Mouse (Mus musculus) myocyte (in vitro differentiated cells): ENCODE measurements around the gene Smyd3. TPM values are rescaled to one million over a fixed set of nuclear protein-coding genes. Genes with fewer than 3 reads are reported as not detected.

Source experiments
- H3K27me3 ChIP-seq: one replicate; pipeline ENCODE4 v1.6.1; 2011; ENCODE audit not compliant: control insufficient read depth, insufficient read depth, insufficient read length
- H3K36me3 ChIP-seq: one replicate; pipeline ENCODE4 v1.6.1; 2011; ENCODE audit not compliant: control insufficient read depth, insufficient read depth
- H3K4me2 ChIP-seq: one replicate; pipeline ENCODE4 v1.6.1; 2011; ENCODE audit warnings: low read depth, control low read depth
- H3K4me3 ChIP-seq: one replicate; pipeline ENCODE4 v1.5.1; 2011; ENCODE audit warnings: mild to moderate bottlenecking, control low read depth, moderate library complexity
- H3K79me2 ChIP-seq: one replicate; pipeline ENCODE4 v1.6.1; 2011; ENCODE audit not compliant: control insufficient read depth, insufficient read depth
- H3ac ChIP-seq: one replicate; pipeline ENCODE4 v1.6.1; 2011; ENCODE audit not compliant: control insufficient read depth, insufficient read length
- CEBPB ChIP-seq: IDR thresholded peaks from 2 replicates; pipeline ENCODE4 v1.6.1; 2011; ENCODE audit warnings: mild to moderate bottlenecking, moderate library complexity; ENCODE audit not compliant: poor library complexity, insufficient read depth, severe bottlenecking
- E2F4 ChIP-seq: IDR thresholded peaks from one replicate; pipeline ENCODE4 v1.6.1; 2011; ENCODE audit warnings: mild to moderate bottlenecking, control low read depth, moderate library complexity; ENCODE audit not compliant: insufficient read depth
- MAX ChIP-seq: IDR thresholded peaks from one replicate; pipeline ENCODE4 v1.6.1; 2011; ENCODE audit warnings: low read depth, mild to moderate bottlenecking, control low read depth
- MYOD1 ChIP-seq, 3 experiments: IDR thresholded peaks; one replicate each; pipeline ENCODE4 v1.6.1; 2011; ENCODE audit warnings: control low read depth in 2 of 3, low read depth in 2 of 3, mild to moderate bottlenecking in 2 of 3, moderate library complexity in 1 of 3; ENCODE audit not compliant: insufficient read length in 2 of 3, control insufficient read depth in 1 of 3
- MYOG ChIP-seq, 3 experiments: IDR thresholded peaks; one replicate each; pipeline ENCODE4 v1.6.1; 2011; ENCODE audit warnings: control low read depth in 2 of 3, low read depth in 2 of 3, mild to moderate bottlenecking in 2 of 3; ENCODE audit not compliant: insufficient read length in 2 of 3, control insufficient read depth in 1 of 3, insufficient read depth in 1 of 3
- POLR2A ChIP-seq: IDR thresholded peaks from one replicate; pipeline ENCODE4 v1.6.1; 2011; ENCODE audit warnings: low read depth, mild to moderate bottlenecking, control low read depth, moderate library complexity; ENCODE audit not compliant: insufficient read length
- POLR2AphosphoS2 ChIP-seq: IDR thresholded peaks from one replicate; pipeline ENCODE4 v1.6.1; 2011; ENCODE audit warnings: low read depth, control low read depth; ENCODE audit not compliant: insufficient read length
- REST ChIP-seq: IDR thresholded peaks from one replicate; pipeline ENCODE4 v1.6.1; 2011; ENCODE audit warnings: mild to moderate bottlenecking, control low read depth, moderate library complexity; ENCODE audit not compliant: insufficient read depth, insufficient read length
- SRF ChIP-seq: IDR thresholded peaks from one replicate; pipeline ENCODE4 v1.6.1; 2011; ENCODE audit warnings: low read depth; ENCODE audit not compliant: control insufficient read depth, insufficient read length
- TCF12 ChIP-seq: IDR thresholded peaks from one replicate; pipeline ENCODE4 v1.6.1; 2011; ENCODE audit warnings: mild to moderate bottlenecking, control low read depth; ENCODE audit not compliant: poor library complexity, insufficient read depth, severe bottlenecking
- TCF3 ChIP-seq: IDR thresholded peaks from one replicate; pipeline ENCODE4 v1.6.1; 2011; ENCODE audit warnings: low read depth, control low read depth; ENCODE audit not compliant: insufficient read length
- USF1 ChIP-seq: IDR thresholded peaks from one replicate; pipeline ENCODE4 v1.6.1; 2011; ENCODE audit warnings: low read depth, mild to moderate bottlenecking, control low read depth, moderate library complexity
- polyA plus RNA-seq: library from polyadenylated mRNA; unstranded; fragments of >200 nt; fragmentation: generic; extraction: Trizol; gene quantifications from one replicate; pipeline ENCODE4 v1.2.1, GENCODE M21; 2012; ENCODE audit warnings: missing spikeins

Smyd3 gene
- polyA plus RNA-seq, 1 experiment, result 22.7 TPM

- no peak overlapping the region for H3ac ChIP-seq
- TF ChIP-seq MYOG (IDR thresholded peaks at IDR 0.05; ENCODE audit: control insufficient read depth in 1 of 3, insufficient read depth in 1 of 3, insufficient read length in 2 of 3, low read depth in 2 of 3), result no peak
- TF ChIP-seq USF1, result no peak
- TF ChIP-seq TCF3, result no peak
- TF ChIP-seq CEBPB, result no peak
- no peak for TF ChIP-seq MYOD1 (IDR thresholded peaks at IDR 0.05; ENCODE audit: control insufficient read depth in 1 of 3, insufficient read length in 2 of 3, low read depth in 2 of 3)
These were observed 240.5 kb downstream of the Smyd3 start for GRCm38 (mm10) chr1:179277346-179277745.

DNA sequence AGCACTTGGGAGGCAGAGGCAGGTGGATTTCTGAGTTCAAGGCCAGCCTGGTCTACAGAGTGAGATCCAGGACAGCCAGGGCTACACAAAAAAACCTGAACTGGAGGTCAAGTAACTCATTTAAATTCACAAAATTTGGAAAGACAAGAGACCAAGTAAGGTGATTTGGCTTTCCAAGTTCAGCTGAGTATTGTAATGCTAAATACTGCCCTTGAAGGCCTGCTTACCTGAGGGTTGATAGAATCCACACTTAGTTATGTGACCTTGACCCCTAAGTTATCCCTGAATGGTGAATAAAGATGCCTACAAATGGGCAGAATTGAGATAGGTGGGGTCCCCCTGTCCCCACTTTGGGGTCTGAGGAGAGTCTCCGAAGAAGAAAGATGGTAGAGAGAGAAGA, 241.0 kb downstream of the Smyd3 start:
- Histone ChIP-seq H3K36me3 (no peaks in the 10 kb centered on the region), H3K27me3 (no peaks in the 10 kb centered on the region), H3K4me2 (no peak overlapping the region), H3ac (no peak overlapping the region), H3K79me2 (no peaks in the 10 kb centered on the region), H3K4me3 (no peak overlapping the region)
- TF ChIP-seq MYOD1 (IDR thresholded peaks at IDR 0.05; ENCODE audit: control insufficient read depth in 1 of 3, insufficient read length in 2 of 3, low read depth in 2 of 3), result no peak
- TF ChIP-seq POLR2A, result no peak
- TF ChIP-seq POLR2AphosphoS2, result no peak
- TF ChIP-seq TCF3, result no peak
- TF ChIP-seq TCF12, result no peak
- TF ChIP-seq CEBPB, result no peak
- no peak for TF ChIP-seq MAX

More at GRCm38 (mm10) chr1:179277346-179277745, 240.5 kb downstream of the Smyd3 start:
- Histone ChIP-seq H3K4me2 (no peak overlapping the region), H3K27me3 (no peaks in the 10 kb centered on the region), H3K4me3 (no peak overlapping the region), H3K79me2 (no peaks in the 10 kb centered on the region), H3K36me3 (no peaks in the 10 kb centered on the region)

- Histone ChIP-seq H3K79me2 (no peaks in the 10 kb centered on the region), H3K4me3 (no peak overlapping the region), H3K27me3 (no peaks in the 10 kb centered on the region), H3K4me2 (no peak overlapping the region), H3K36me3 (no peaks in the 10 kb centered on the region), H3ac (no peak overlapping the region)
- TF ChIP-seq TCF3 (no peak), TCF12 (no peak), SRF (no peak), POLR2A (no peak)
These were observed 244.9 kb downstream of the Smyd3 start for GRCm38 (mm10) chr1:179272926-179273325.

DNA sequence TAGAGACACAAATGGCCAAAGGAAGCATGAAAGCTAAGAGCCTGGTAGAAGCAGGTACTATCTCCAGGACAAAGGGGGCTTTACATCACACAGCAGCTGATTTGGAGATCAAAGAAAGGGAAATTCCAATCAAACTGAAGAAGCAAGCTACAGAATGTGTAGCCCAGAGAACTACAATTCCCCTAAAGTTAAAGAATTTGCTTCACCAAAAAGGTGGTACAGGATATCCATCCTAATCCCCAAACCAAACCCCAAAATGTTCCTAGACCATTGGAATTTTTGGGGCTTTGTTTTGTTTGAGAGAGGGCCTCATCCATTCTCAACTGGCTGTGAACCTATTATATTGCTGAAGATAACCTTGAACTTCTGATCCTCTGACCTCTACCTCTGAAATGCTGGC, 245.5 kb downstream of the Smyd3 start:
- Histone ChIP-seq H3K36me3 (no peaks in the 10 kb centered on the region), H3K4me2 (no peak overlapping the region), H3K79me2 (no peaks in the 10 kb centered on the region), H3K4me3 (no peak overlapping the region), H3K27me3 (no peaks in the 10 kb centered on the region), H3ac (no peak overlapping the region)
- TF ChIP-seq SRF, result no peak

- Histone ChIP-seq H3K27me3 (no peaks in the 10 kb centered on the region), H3K4me2 (no peak overlapping the region), H3ac (no peak overlapping the region), H3K36me3 (no peaks in the 10 kb centered on the region), H3K4me3 (no peak overlapping the region), H3K79me2 (no peaks in the 10 kb centered on the region)
- TF ChIP-seq SRF (no peak), E2F4 (no peak), MAX (no peak), REST (no peak), POLR2A (no peak), CEBPB (no peak), USF1 (no peak), TCF12 (no peak), MYOG (IDR thresholded peaks at IDR 0.05; ENCODE audit: control insufficient read depth in 1 of 3, insufficient read depth in 1 of 3, insufficient read length in 2 of 3, low read depth in 2 of 3) (no peak), TCF3 (no peak), MYOD1 (IDR thresholded peaks at IDR 0.05; ENCODE audit: control insufficient read depth in 1 of 3, insufficient read length in 2 of 3, low read depth in 2 of 3) (no peak), POLR2AphosphoS2 (no peak)
These were observed 250.9 kb downstream of the Smyd3 start for GRCm38 (mm10) chr1:179266936-179267335.

GRCm38 (mm10) chr1:179261496-179261966, 256.3 kb downstream of the Smyd3 start:
- no peaks in the 10 kb centered on the region for H3K79me2 ChIP-seq
- no peaks in the 10 kb centered on the region for H3K27me3 ChIP-seq

More at GRCm38 (mm10) chr1:179261496-179261966, 256.3 kb downstream of the Smyd3 start:
- no peak overlapping the region for H3K4me2 ChIP-seq
- no peak for TF ChIP-seq SRF
- no peak for TF ChIP-seq POLR2AphosphoS2
- TF ChIP-seq POLR2A, result no peak
- TF ChIP-seq USF1, result no peak
- TF ChIP-seq E2F4, result no peak
- no peak for TF ChIP-seq TCF12
- no peak for TF ChIP-seq MYOG (IDR thresholded peaks at IDR 0.05; ENCODE audit: control insufficient read depth in 1 of 3, insufficient read depth in 1 of 3, insufficient read length in 2 of 3, low read depth in 2 of 3)
- TF ChIP-seq TCF3, result no peak
- TF ChIP-seq MYOD1 (IDR thresholded peaks at IDR 0.05; ENCODE audit: control insufficient read depth in 1 of 3, insufficient read length in 2 of 3, low read depth in 2 of 3), result no peak
- no peak for TF ChIP-seq MAX
- no peak for TF ChIP-seq CEBPB
- TF ChIP-seq REST, result no peak
- no peak overlapping the region for H3K4me3 ChIP-seq
- no peak overlapping the region for H3ac ChIP-seq
- H3K36me3 ChIP-seq, result no peaks in the 10 kb centered on the region
